Mouse (Mus musculus) layer of hippocampus, adult 2 months (tissue): ENCODE data around the gene Mrpl18. TPM values are rescaled to one million over a fixed set of nuclear protein-coding genes. Genes with fewer than 3 reads are reported as not detected.
A peak's percentile ranks its signal among the peaks of the same experiment; 100 is the strongest.
"Not testable (repeated sequence)": the region's sequence is repeated elsewhere in the genome, so short reads cannot be mapped to it uniquely, and the experiment has no call there.

Experiments used
- DNase-seq, 2 experiments: peaks; one replicate each; pipeline ENCODE4 v3.0.0; 2022; ENCODE audit warnings: low spot score in 2 of 2
- H3K27ac ChIP-seq: fragments of 200-600 bp; 2 replicates; pipeline ENCODE4 v1.8.1; 2022
- H3K4me3 ChIP-seq: fragments of 200-600 bp; 2 replicates; pipeline ENCODE4 v1.8.1; 2022; ENCODE audit warnings: mild to moderate bottlenecking
- CTCF ChIP-seq: fragments of 200-600 bp; conservative IDR thresholded peaks from 2 replicates; pipeline ENCODE4 v1.8.1; 2022; ENCODE audit warnings: antibody characterized with exemption, mild to moderate bottlenecking, moderate library complexity
- total RNA-seq, 2 experiments: library from RNA; stranded (reverse); gene quantifications; 2 replicates each; pipeline ENCODE4 v1.2.3; 2021

Mrpl18 gene
- total RNA-seq, 2 experiments from 2014 or later, result 60.9 to 68.9 TPM

GRCm38 (mm10) chr17:12937412-12937970 lies 21.3 kb upstream of the Mrpl18 start:
- no peak for TF ChIP-seq CTCF
- no peak for DNase-seq
- H3K4me3 ChIP-seq, result no peak overlapping the region
- 0 out of 2 replicates have a peak overlapping the region, but pooled peaks have one; percentile 36 for H3K27ac ChIP-seq

- Histone ChIP-seq H3K27ac (no peak overlapping the region), H3K4me3 (no peak overlapping the region)
- TF ChIP-seq CTCF, result no peak
- DNase-seq, result no peak
Observed at GRCm38 (mm10) chr17:12935719-12936118, 19.6 kb upstream of the Mrpl18 start.

GRCm38 (mm10) chr17:12931576-12931975 lies 15.4 kb upstream of the Mrpl18 start:
- DNase-seq, H3K27ac ChIP-seq, H3K4me3 ChIP-seq: not testable (repeated sequence)

GRCm38 (mm10) chr17:12925703-12926180 lies 9.6 kb upstream of the Mrpl18 start:
- no peak for DNase-seq
- H3K4me3 ChIP-seq, result no peak overlapping the region
- no peak for TF ChIP-seq CTCF
- H3K27ac ChIP-seq, result no peak overlapping the region

GRCm38 (mm10) chr17:12925001-12925400 lies 8.9 kb upstream of the Mrpl18 start:
- Histone ChIP-seq H3K27ac (no peak overlapping the region), H3K4me3 (no peak overlapping the region)
- DNase-seq, result no peak
- TF ChIP-seq CTCF, result no peak

- Histone ChIP-seq H3K4me3 (no peak overlapping the region), H3K27ac (no peak overlapping the region)
- no peak for DNase-seq
- no peak for TF ChIP-seq CTCF
Observed at GRCm38 (mm10) chr17:12921073-12921472, 4.9 kb upstream of the Mrpl18 start.

- Histone ChIP-seq H3K27ac (peak overlapping the region; percentile 97), H3K4me3 (peak overlapping the region; percentile 80)
- DNase-seq, result peak; percentile 22 to 32
- no peak for TF ChIP-seq CTCF
Observed at GRCm38 (mm10) chr17:12916588-12917380, 639 bp upstream of the Mrpl18 start.

- Histone ChIP-seq H3K4me3 (peak within 1 kb of the TSS; percentile 80), H3K27ac (peak within 1 kb of the TSS; percentile 97)
- TF ChIP-seq CTCF, result no peak
- peak in 1 of 2 experiments; percentile 23 for DNase-seq
Observed at GRCm38 (mm10) chr17:12915488-12915880, 661 bp downstream of the Mrpl18 start, which contains the start of gene Tcp1. TSS of gene Tcp1 (plus strand) at chr17:12915701.

GRCm38 (mm10) chr17:12910391-12910790 lies 5.8 kb downstream of the Mrpl18 start:
- TF ChIP-seq CTCF, result no peak
- DNase-seq, result no peak
- H3K27ac ChIP-seq, result no peak overlapping the region
- H3K4me3 ChIP-seq, result no peak overlapping the region

GRCm38 (mm10) chr17:12909361-12910280 lies 6.5 kb downstream of the Mrpl18 start, which contains the start of gene Pnldc1:
TSS of gene Pnldc1 (minus strand) at chr17:12910230.
- DNase-seq, result no peak
- no peak for TF ChIP-seq CTCF
- H3K4me3 ChIP-seq, result no peak within 1 kb of the TSS
- no peak within 1 kb of the TSS for H3K27ac ChIP-seq

- no peak overlapping the region for H3K4me3 ChIP-seq
- no peak for DNase-seq
Observed at GRCm38 (mm10) chr17:12906436-12906835, 9.7 kb downstream of the Mrpl18 start.

GRCm38 (mm10) chr17:12905810-12906209 lies 10.3 kb downstream of the Mrpl18 start:
- DNase-seq, result no peak
- no peak for TF ChIP-seq CTCF
- Histone ChIP-seq H3K27ac (no peak overlapping the region), H3K4me3 (no peak overlapping the region)

More at GRCm38 (mm10) chr17:12906436-12906835, 9.7 kb downstream of the Mrpl18 start:
- H3K27ac ChIP-seq, result no peak overlapping the region
- TF ChIP-seq CTCF, result no peak

- no peak for DNase-seq
- no peak for TF ChIP-seq CTCF
- Histone ChIP-seq H3K27ac (no peak overlapping the region), H3K4me3 (no peak overlapping the region)
Observed at GRCm38 (mm10) chr17:12904349-12904748, 11.8 kb downstream of the Mrpl18 start.
